In the genomic region with DNA sequence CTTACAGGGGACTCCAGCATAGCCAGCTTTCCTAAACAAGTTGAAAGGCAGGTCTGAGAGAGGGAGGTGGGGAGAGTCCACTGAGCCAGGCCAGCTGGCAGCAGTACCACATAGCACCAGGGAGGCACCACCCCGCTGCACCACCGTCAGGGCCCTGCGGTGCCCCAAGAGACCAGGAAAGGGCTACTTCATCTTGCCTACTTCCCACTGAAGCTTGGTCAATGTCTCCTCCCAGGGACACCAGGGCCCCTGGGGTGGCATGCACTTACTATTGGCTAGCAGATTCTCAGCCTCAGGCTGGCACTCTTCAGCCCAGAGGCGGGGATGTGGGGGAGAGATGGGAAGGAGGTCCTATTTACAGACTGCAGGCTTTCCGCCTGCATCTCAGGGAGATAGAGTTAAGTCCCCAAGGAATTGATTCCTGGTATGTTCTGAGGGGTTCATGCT, we compare ENCODE assay signal across 8 mouse cellular contexts. TPM values are rescaled to one million over a fixed set of nuclear protein-coding genes. Genes with fewer than 3 reads are reported as not detected.
DNase-seq lines count a peak whose midpoint lies in the region; ATAC-seq and TF ChIP-seq lines count a peak whose summit lies in the region.

No protein-coding gene starts in this region.

- 0 out of 2 replicates have a peak, but pooled peaks cover 10% of the 10 kb centered on the region for H3K4me1 ChIP-seq in intestine, embryonic 14.5 days (replicated peaks; ENCODE audit: control insufficient read depth, insufficient read depth, low read length)

- WGBS in intestine, embryonic 14.5 days = 59% methylated on average over 5 of the region's 5 CpGs
- WGBS in macrophage (ENCODE audit: missing documents) = 17% methylated on average over 5 of the region's 5 CpGs

- H3K9me3 ChIP-seq in intestine, embryonic 14.5 days (ENCODE audit: control insufficient read depth, low read length) = no peaks in the 10 kb centered on the region

- peaks cover 30% of the 10 kb centered on the region for H3K27me3 ChIP-seq in intestine, embryonic 14.5 days (replicated peaks; ENCODE audit: control insufficient read depth, insufficient read depth, low read length)

- no peaks in the 10 kb centered on the region for H3K36me3 ChIP-seq in intestine, embryonic 14.5 days (ENCODE audit: control insufficient read depth, insufficient read depth, low read length)
- H3K36me3 ChIP-seq in macrophage (ENCODE audit: inconsistent target) = no peaks in the 10 kb centered on the region

- H3K27ac ChIP-seq in gastrocnemius, adult 2 months = peak overlapping the region; percentile 13; the same call in 1 of the 2 replicates
- H3K27ac ChIP-seq in intestine, embryonic 14.5 days (ENCODE audit: low read depth) = no peak overlapping the region
- H3K27ac ChIP-seq in macrophage = peak overlapping the region; percentile 74

- ATAC-seq in intestine, embryonic 14.5 days (replicated peaks; ENCODE audit: low FRiP score, low TSS enrichment, low read depth) = no peak

- intact Hi-C loops in gastrocnemius, adult 2 months (cut with DNase I) = loop anchor here (2.0 kb wide), 1 partner anchor 41 kb away; no protein-coding TSS in a partner anchor

- peaks cover 57% of the 10 kb centered on the region for H3K79me2 ChIP-seq in macrophage (ENCODE audit: inconsistent target)

- peak overlapping the region; percentile 76 for H3K4me3 ChIP-seq in gastrocnemius, adult 2 months
- no peak overlapping the region for H3K4me3 ChIP-seq in intestine, embryonic 14.5 days (ENCODE audit: low read depth, low read length)
- peak overlapping the region; percentile 54 for H3K4me3 ChIP-seq in macrophage (ENCODE audit: inconsistent target)

- peak overlapping the region; percentile 87 for H3K4me2 ChIP-seq in intestine, embryonic 14.5 days (ENCODE audit: low read length)

- 0 out of 2 replicates have a peak overlapping the region, but pooled peaks have one; percentile 60 for H3K9ac ChIP-seq in intestine, embryonic 14.5 days (ENCODE audit: low read length)

- DNase-seq in gastrocnemius, adult 2 months = no peak
- DNase-seq in gastrocnemius, postnatal 4 days (ENCODE audit: low spot score in 2 of 2) = no peak
- DNase-seq in 416B (ENCODE audit: low read depth) = peak; percentile 66
- DNase-seq in cerebellum, postnatal 14 days = peak; percentile 60 to 65
- DNase-seq in intestine, embryonic 14.5 days (ENCODE audit: low spot score) = no peak
- DNase-seq in thymus, adult 18-20 months = no peak
- DNase-seq in adipocyte (ENCODE audit: low spot score) = no peak

- no peak for TF ChIP-seq CTCF in gastrocnemius, adult 2 months (IDR thresholded peaks at IDR 0.05)

RNA-seq across cellular contexts. Expression of a gene that starts 1.4 kb away (rescaled TPM):
- 1 to 10 TPM in 1 of 2 experiments, under 1 TPM in 1; 0.89 to 1.0 TPM for total RNA-seq in gastrocnemius, adult 2 months (2021)
- total RNA-seq in gastrocnemius, postnatal 4 days (2021) = 1 to 10 TPM; 5.4 to 6.9 TPM
- polyA plus RNA-seq in intestine, embryonic 14.5 days (2014; fragmentation: Nextera tagmentation; extraction: Ambion mirVana) = 4.7 and 7.7 TPM in 2 replicates
- 100 to 1,000 TPM in 8 of 26 experiments, 10 to 100 TPM in 18; 22.4 to 143 (median 79.4) TPM for total RNA-seq in macrophage (2018; cell fraction: chromatin; rRNA removed)
- total RNA-seq in macrophage (2018; cell fraction: cytosol; rRNA removed) = 10 to 100 TPM; 39.1 to 96.5 (median 65.9) TPM
- 100 to 1,000 TPM in 6 of 26 experiments, 10 to 100 TPM in 20; 25.8 to 128 (median 81.1) TPM for total RNA-seq in macrophage (2018; cell fraction: nucleus; rRNA removed)
- 40.4 to 55.9 TPM (median 47.4 TPM) in 3 replicates for polyA plus RNA-seq in macrophage (2018)

RNA-seq across cellular contexts. Expression of a gene that starts 27.1 kb away (rescaled TPM):
- 10 to 100 TPM; 48.7 to 69.6 TPM for total RNA-seq in gastrocnemius, adult 2 months (2021)
- 10 to 100 TPM; 58.0 to 61.4 TPM for total RNA-seq in gastrocnemius, postnatal 4 days (2021)
- 149 and 150 TPM in 2 replicates for polyA plus RNA-seq in intestine, embryonic 14.5 days (2014; fragmentation: Nextera tagmentation; extraction: Ambion mirVana)
- 10 to 100 TPM in 20 of 26 experiments, 1 to 10 TPM in 6; 5.3 to 32.5 (median 15.9) TPM for total RNA-seq in macrophage (2018; cell fraction: chromatin; rRNA removed)
- total RNA-seq in macrophage (2018; cell fraction: cytosol; rRNA removed) = 10 to 100 TPM; 11.3 to 25.9 (median 21.4) TPM
- total RNA-seq in macrophage (2018; cell fraction: nucleus; rRNA removed) = 10 to 100 TPM in 16 of 26 experiments, 1 to 10 TPM in 10; 4.4 to 19.3 (median 11.4) TPM
- 15.7 to 21.8 TPM (median 18.8 TPM) in 3 replicates for polyA plus RNA-seq in macrophage (2018)

RNA-seq across cellular contexts. Expression of a gene that starts 28.3 kb away (rescaled TPM):
- total RNA-seq in gastrocnemius, adult 2 months (2021) = not detected
- total RNA-seq in gastrocnemius, postnatal 4 days (2021) = not detected
- 5.9 and 9.1 TPM in 2 replicates for polyA plus RNA-seq in intestine, embryonic 14.5 days (2014; fragmentation: Nextera tagmentation; extraction: Ambion mirVana)
- total RNA-seq in macrophage (2018; cell fraction: chromatin; rRNA removed) = not detected
- not detected for total RNA-seq in macrophage (2018; cell fraction: cytosol; rRNA removed)
- total RNA-seq in macrophage (2018; cell fraction: nucleus; rRNA removed) = not detected
- not detected in 3 replicates for polyA plus RNA-seq in macrophage (2018)

RNA-seq across cellular contexts. Expression of a gene that starts 53.4 kb away (rescaled TPM):
- 10 to 100 TPM; 26.5 to 41.2 TPM for total RNA-seq in gastrocnemius, adult 2 months (2021)
- 10 to 100 TPM in 1 of 2 experiments, 1 to 10 TPM in 1; 8.8 to 10.2 TPM for total RNA-seq in gastrocnemius, postnatal 4 days (2021)
- polyA plus RNA-seq in intestine, embryonic 14.5 days (2014; fragmentation: Nextera tagmentation; extraction: Ambion mirVana) = 1.4 and 1.7 TPM in 2 replicates
- 10 to 100 TPM in 10 of 26 experiments, 1 to 10 TPM in 13, under 1 TPM in 3; 0.91 to 39.6 (median 5.6) TPM for total RNA-seq in macrophage (2018; cell fraction: chromatin; rRNA removed)
- 10 to 100 TPM in 20 of 26 experiments, 1 to 10 TPM in 6; 3.7 to 41.6 (median 20.4) TPM for total RNA-seq in macrophage (2018; cell fraction: cytosol; rRNA removed)
- 10 to 100 TPM in 19 of 26 experiments, 1 to 10 TPM in 7; 4.5 to 63.6 (median 13.4) TPM for total RNA-seq in macrophage (2018; cell fraction: nucleus; rRNA removed)
- polyA plus RNA-seq in macrophage (2018) = 14.0 to 34.3 TPM (median 20.6 TPM) in 3 replicates

Comparison
In these comparisons a context has a peak if more than half of its experiments do, and no peak if none do; other contexts are left out.
1. DNase-seq: peak in 416B (single experiment) and cerebellum, postnatal 14 days (2 of 2); none in gastrocnemius, adult 2 months (single experiment), gastrocnemius, postnatal 4 days (0 of 2), intestine, embryonic 14.5 days (single experiment), thymus, adult 18-20 months (0 of 2) and adipocyte (single experiment).